Mouse (Mus musculus): ENCODE data around the gene Col5a1.

Col5a1 gene

DNA sequence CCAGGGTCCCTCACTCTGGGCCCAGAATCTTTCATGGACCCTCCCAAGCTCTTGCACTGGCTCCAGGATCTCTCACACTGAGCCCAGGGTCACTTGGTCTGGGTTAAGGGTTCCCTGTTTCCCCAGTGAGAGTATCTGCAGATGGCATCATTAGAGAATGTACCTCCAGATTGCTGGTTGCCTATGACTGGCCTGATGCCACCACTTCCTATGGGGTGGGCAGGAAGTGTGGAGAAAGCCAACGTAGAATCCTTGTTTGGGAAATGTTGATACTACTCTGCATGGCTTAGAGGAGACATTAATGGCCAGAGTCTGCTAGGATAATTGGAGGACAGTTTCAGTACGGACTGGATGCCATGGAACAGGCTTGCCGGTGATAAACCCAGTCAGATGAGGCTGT lies 76.2 kb downstream of the Col5a1 start:
- in situ Hi-C loops (cut with MseI, MboI), result loop anchor here in 1 of 2 experiments (10.0 kb wide), 1 partner anchor 188 kb away; no protein-coding TSS in a partner anchor

DNA sequence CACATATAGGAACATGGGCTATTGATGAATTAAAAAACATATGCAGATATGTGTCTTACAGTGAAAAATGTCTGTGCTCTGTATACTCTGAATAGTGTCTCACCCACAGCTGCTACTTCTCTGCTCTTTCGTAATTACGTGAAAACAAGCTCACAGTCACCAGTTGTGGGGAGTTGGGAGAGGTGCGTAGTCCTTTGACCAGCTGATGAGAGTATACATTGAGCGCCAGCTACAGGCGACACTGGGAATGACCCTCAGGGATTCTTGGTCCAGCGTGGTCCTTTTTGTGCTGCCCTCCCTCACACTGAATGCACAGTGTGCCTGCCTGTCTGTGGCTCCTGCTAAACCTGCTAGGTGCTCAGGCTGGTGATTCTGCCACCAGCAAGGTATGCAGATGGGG lies 82.9 kb downstream of the Col5a1 start:
- in situ Hi-C loops (cut with MseI, MboI), result loop anchor here (5.0 to 10.0 kb wide), 2 partner anchors 194 to 197 kb away; no protein-coding TSS in a partner anchor

DNA sequence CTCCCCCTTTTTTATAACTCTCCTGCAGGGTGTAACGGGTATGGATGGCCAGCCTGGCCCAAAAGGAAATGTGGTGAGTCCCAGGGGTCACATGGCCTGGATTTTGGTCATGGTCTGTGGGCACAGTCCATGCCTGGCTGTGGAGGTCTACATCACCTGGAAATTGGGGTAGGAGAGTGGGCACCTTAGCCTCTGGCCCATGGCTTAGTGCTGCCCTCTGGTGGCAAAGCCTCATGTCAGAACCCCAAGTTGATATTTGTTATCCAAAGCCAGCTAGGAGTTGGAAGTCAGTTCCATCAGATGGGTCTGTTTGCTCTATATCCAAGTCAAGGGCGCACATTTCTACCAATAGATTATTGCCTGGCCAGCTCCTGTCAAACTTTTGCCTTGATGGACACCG lies 87.6 kb downstream of the Col5a1 start:
- in situ Hi-C loops (cut with MseI, MboI), result loop anchor here in 1 of 2 experiments (5.0 kb wide), 1 partner anchor 47 kb away; no protein-coding TSS in a partner anchor

DNA sequence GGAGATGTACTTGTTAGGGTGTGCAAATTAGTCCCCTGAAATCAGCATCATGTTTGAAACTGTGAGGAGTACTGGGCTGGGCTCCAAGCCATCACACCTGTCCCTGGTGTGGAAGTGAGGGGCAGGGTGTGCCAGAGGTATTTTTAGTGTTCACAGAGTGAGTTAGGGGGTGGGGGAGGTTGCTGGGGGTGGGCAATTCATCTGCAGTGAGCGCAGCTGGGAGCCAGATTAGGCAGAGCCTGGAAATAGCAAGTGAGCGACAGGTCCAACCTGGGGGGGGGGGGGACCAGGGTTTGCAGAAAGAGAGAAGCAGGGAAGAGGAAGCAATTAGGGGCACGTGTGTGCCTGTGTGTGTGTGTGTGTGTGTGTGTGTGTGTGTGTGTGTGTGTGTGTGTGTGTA lies 89.6 kb downstream of the Col5a1 start:
- in situ Hi-C loops (cut with MseI, MboI), result no loop called here

GRCm38 (mm10) chr2:27976512-27976911 lies 90.3 kb downstream of the Col5a1 start:
- in situ Hi-C loops (cut with MseI, MboI), result no loop called here

- in situ Hi-C loops (cut with MseI, MboI), result no loop called here
These were observed 94.8 kb downstream of the Col5a1 start for GRCm38 (mm10) chr2:27981066-27981465.

GRCm38 (mm10) chr2:27981621-27982535 lies 95.7 kb downstream of the Col5a1 start:
- in situ Hi-C loops (cut with MseI, MboI), result no loop called here

- in situ Hi-C loops (cut with MseI, MboI), result no loop called here
These were observed 96.9 kb downstream of the Col5a1 start for GRCm38 (mm10) chr2:27983093-27983492.

GRCm38 (mm10) chr2:27983884-27984283 lies 97.7 kb downstream of the Col5a1 start:
- in situ Hi-C loops (cut with MseI, MboI), result no loop called here

DNA sequence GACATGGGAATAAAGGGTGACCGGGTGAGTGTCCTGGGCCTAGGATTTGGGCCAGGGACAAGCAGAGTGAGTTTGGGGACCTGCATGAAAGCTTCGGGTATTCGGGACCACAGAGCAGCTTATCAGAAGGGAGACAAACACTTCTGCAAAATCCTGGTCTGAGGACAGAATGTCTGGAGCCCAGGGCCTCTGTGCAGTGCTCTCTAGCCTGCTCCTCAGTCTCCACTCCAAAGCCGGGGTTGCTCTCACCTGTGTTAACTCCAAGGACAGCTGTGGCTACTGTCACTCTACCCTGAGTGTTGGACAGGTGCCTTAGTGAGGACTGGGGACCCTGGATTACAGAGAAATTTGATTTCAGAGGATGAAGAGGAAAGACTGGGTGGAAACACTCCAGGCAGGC lies 100.5 kb downstream of the Col5a1 start:
- in situ Hi-C loops (cut with MseI, MboI), result no loop called here

GRCm38 (mm10) chr2:27990430-27991211 lies 104.4 kb downstream of the Col5a1 start:
- in situ Hi-C loops (cut with MseI, MboI), result no loop called here

GRCm38 (mm10) chr2:27993416-27993815 lies 107.2 kb downstream of the Col5a1 start:
- in situ Hi-C loops (cut with MseI, MboI), result no loop called here

DNA sequence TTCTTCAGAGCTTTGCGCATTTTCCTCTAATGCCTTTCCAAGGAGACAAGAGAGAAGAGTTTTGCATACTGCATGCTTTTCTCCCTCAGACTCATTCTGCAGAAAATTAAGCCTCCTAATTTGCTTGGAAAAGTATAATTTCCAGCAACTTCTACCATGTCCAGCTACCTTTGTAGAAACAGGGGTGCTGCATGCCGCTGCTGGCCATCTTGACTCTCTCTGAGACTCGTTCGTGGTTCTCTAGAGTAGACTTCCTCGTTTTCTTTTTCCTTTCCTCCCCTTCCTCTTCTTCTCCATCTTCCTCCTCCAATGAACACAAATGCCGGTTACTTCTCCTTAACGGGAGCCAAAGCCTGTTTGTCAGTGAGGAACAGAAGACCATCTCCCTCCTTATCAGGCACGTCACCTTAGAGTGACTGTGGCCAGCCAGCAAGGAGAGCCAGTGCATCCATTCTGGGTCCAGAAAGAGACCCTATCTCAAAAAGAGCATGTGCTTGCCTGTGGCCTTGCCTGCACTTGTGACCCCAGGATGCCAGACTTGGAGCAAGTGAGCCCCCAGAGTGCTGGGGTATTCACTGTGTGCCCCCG lies 113.9 kb downstream of the Col5a1 start:
- in situ Hi-C loops (cut with MseI, MboI), result no loop called here

DNA sequence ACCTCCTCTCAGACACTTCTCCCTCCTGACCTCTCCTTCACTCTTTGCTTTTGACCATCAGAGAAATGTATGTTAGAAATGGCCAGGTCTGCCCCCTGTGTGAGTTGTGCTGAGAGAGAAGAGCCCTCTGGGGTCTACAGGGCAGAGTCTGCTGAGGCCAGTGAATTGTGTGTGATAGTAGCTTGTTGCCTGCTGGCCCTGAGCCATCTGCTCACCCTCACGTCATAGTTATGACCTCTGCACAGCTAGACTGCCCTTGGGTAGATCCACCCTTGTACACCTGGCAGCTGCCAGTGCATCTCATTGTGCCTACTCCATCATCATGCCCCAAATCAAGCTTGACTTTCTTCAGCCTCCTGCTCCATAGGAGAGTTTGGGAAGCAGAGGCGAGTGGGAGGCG lies 114.4 kb downstream of the Col5a1 start:
- in situ Hi-C loops (cut with MseI, MboI), result no loop called here

- in situ Hi-C loops (cut with MseI, MboI), result no loop called here
These were observed 115.0 kb downstream of the Col5a1 start for GRCm38 (mm10) chr2:28001206-28001605.

- in situ Hi-C loops (cut with MseI, MboI), result no loop called here
These were observed 119.0 kb downstream of the Col5a1 start for GRCm38 (mm10) chr2:28005187-28005586.

DNA sequence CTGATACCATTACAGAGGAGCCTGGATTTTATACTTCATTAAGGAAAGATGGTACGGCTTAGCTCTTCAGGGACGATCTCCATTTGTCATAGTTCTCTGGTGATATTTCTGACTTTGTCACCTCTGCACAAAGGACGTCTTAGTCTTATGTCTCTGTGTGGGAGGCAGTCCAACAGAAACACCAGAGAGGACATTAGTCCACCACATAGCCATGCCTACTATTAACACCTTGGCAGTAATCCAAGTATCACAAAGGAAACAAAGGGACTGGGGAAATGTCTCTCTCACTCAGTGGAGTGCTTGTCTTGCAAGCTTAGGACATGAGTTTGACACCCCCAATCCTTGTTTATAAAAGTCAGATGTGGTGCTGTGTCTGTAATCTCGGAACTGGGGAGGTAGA lies 122.0 kb downstream of the Col5a1 start:
- in situ Hi-C loops (cut with MseI, MboI), result no loop called here

- in situ Hi-C loops (cut with MseI, MboI), result no loop called here
These were observed 126.1 kb downstream of the Col5a1 start for GRCm38 (mm10) chr2:28012367-28012766.

GRCm38 (mm10) chr2:28014778-28015177 lies 128.6 kb downstream of the Col5a1 start:
- in situ Hi-C loops (cut with MseI, MboI), result no loop called here

DNA sequence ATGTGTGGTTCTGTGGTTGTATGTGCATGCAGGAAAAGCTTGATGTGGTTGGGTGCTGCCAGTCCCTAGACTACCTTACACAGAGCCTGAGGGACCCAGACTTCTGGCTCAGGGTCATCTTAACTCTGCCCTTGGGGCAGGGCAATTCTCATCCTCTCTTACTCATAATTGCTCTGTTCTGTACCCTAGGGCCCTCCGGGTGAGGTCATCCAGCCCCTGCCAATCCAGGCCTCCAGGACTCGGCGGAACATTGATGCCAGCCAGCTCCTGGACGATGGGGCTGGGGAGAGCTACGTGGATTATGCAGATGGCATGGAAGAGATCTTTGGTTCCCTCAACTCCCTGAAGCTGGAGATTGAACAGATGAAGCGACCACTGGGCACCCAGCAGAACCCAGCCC lies 138.2 kb downstream of the Col5a1 start:
- in situ Hi-C loops (cut with MseI, MboI), result no loop called here

DNA sequence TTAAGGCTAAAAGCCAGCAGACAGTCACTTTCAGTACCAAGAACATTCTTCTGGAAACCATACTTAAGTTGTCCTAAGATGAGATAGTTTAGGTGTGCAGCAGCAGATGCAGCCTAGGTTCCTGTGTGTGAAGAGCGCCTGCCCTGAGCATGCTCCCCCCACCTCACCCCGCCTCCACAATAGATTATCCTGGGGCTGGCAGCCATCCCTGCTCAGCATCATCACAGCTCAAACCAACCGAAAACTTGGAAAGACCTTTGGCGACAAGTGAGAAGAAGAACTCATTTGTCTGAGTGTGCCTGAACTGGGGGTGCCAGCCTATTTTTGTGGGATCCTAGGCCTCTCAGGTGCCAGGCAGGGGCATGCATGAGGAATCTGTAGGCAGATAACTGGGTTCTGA lies 139.6 kb downstream of the Col5a1 start:
- in situ Hi-C loops (cut with MseI, MboI), result no loop called here

DNA sequence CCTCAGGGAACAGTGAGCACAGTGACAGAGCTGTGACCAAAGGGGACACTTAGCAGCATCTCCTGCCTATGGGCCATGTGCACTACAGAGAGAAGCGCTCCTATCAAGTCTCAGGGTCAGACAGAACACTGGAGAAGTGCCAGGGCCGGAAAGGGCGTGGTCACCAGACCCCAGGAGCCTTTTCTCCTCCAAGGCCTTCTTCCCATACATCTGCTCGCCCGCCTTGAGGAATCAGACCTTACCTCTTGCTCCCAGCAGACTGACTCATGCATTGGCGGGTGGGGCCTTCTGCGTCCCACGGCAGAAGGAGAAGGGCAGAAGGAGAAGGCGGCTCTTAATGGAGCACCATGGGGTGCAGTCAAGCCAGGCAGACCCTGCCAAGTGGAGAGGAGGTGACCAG lies 145.6 kb downstream of the Col5a1 start:
- in situ Hi-C loops (cut with MseI, MboI), result no loop called here
